Mouse (Mus musculus): ENCODE data around the gene Slc32a1.

The Slc32a1 gene

GRCm38 (mm10) chr2:158612671-158613250 is 2.2 kb downstream of the Slc32a1 start:
- peak; percentile 38 for DNase-seq

DNA sequence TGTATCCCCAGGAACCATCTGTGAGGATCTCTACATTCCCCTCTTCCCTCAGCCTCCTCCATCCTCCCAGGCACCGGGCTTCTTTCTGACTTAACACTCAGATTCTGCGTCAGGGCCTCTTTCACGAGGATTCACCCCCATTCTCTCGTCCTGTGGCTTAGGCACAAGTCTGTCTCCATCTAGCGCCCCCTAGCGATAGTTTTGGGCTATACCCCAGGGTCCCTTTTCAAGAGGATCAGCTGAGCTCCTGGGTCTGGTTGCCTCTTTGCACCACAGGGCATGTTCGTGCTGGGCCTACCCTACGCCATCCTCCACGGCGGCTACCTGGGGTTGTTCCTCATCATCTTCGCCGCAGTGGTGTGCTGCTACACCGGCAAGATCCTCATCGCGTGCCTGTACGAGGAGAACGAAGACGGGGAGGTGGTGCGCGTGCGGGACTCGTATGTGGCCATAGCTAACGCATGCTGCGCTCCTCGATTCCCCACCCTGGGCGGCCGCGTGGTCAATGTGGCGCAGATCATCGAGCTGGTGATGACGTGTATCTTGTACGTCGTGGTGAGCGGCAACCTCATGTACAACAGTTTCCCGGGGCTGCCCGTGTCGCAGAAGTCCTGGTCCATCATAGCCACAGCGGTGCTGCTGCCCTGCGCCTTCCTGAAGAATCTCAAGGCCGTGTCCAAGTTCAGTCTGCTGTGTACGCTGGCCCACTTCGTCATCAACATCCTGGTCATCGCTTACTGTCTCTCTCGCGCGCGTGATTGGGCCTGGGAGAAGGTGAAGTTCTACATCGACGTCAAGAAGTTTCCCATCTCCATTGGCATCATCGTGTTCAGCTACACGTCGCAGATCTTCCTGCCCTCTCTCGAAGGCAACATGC is 3.2 kb downstream of the Slc32a1 start:
- peak; percentile 53 for DNase-seq

- DNase-seq = no peak
These were observed 3.9 kb downstream of the Slc32a1 start for GRCm38 (mm10) chr2:158614418-158614955.

DNA sequence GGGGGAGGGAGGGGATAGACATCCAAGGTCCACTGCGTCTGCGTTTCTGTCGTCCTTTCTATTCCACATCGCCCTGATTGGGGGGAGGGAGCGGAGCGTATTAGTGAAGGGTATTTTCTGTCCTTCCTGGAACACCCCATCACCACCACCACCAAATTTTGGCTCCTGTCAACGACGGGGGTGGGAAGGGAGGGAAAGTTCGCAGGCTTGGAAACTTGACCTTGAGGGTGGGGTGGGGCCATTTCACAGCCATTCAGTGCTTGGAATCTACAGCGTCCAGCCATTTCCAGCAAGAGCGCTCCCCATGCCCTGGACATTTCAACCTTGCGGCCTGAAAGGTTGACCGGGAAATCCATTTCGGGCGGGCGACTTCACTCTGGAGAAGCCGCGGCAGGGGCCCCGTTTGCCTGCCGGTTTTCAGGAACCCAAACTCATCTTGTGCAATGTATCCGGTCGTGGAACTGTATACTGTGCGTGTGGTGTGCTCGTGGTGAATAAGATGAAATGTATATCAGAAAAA is 4.7 kb downstream of the Slc32a1 start:
- DNase-seq = no peak

GRCm38 (mm10) chr2:158615702-158616101 is 5.1 kb downstream of the Slc32a1 start:
- no peak for DNase-seq

DNA sequence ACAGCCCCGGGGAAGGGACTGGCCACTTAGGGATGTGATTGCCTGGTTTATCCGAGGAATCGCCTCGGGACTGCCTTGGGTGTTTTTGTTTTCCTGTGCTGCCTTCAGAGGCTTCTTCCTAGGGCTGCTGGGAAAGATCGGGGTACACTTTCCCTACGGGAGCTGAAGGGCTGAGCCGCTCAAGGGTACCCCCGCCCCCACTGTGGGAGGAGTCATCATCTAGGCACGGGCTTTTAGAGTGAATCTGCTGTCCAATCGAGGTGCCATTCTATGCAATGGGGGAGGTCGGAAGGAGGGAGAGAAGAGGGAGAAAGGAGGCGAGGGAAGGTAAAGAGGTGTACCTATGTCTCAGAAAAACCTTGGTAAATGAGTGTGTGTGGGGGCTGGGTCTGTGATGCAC is 5.7 kb downstream of the Slc32a1 start:
- DNase-seq = no peak

DNA sequence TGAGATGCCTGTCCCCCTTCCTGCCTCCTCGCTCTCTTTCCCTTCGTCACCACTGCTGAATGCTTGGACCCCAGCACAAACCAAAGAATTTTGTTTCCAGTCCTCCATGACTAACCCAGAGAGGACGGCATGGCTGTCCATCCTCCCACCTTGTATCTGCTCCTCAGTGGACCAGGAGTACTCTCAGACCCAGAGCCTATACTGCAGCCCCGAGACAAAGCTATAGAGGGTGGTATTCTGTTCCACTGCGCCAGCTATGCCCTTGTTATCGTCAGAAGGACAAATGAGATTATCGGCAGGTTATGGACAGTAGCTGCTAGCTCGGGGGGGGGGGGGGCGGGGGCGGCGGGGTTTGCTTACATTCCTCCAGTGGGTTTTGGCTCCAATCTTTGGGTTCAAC is 6.2 kb downstream of the Slc32a1 start:
- DNase-seq = no peak

DNA sequence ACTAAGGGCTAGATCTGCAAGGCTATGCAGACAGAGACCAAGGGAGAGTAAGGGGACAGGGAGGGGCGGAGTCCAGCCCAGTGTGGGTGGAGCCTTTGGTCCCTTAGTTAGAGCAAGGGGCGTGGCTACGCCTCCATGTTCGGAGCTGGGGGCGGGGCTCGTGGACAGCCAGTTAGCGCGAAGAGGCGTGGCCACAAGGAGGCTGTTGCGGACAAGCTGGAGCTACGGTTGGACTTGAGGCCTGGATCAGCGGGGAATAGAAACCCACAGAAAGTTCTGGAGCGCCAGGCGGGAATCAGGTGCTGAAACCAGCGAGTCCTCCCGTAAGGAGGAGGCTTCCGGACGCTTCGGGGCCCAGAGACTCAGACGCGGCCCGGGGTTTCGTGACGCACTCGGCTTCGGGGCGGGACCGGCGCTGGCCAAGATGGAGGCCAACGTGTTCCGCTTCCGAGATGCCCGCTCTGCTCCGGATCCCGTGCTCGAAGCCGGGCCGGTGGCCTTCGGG is 14.2 kb downstream of the Slc32a1 start, which contains the start of gene Actr5:
Actr5 (plus strand) TSS at position 171 of the 505 bp plus-strand sequence.
- DNase-seq = peak; percentile 97

GRCm38 (mm10) chr2:158625231-158625630 is 14.7 kb downstream of the Slc32a1 start:
- no peak for DNase-seq

DNA sequence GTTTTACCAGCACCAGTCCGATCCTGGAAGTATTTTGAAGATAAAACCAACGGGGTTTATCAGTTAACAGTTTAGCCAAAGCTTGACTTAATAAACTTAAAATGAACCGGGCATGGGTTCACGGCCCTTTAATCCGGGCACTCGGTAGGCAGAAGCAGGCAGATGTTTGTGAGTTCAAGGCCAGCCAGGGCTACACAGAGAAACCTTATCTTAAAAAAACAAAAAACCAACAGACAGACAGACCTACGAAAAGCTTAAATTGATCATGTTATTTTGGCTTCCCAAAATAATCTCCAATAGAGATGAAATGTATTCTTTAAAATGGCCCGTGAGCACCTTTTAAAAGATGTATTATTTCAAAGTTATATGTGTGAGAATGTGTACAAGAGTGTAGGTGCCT is 15.1 kb downstream of the Slc32a1 start:
- DNase-seq = no peak

DNA sequence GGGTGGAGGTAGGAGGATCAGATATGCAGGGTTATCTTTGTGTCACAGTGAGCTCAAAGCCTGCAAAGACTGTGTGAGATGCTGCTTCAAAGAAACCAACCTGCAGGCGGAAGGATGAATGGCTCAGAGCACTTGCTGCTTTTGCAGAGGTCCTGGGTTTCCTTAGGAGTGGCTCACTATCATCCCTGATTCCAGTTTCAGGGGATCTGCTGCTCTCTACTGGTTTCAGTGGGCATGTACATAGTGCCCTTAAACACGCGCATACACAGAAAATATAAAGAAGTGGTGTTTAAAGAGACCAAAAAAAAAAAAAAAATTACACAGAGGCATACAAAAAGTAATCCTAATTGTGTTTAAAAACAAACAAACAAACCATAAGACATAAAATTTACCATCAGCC is 18.3 kb downstream of the Slc32a1 start:
- no peak for DNase-seq

DNA sequence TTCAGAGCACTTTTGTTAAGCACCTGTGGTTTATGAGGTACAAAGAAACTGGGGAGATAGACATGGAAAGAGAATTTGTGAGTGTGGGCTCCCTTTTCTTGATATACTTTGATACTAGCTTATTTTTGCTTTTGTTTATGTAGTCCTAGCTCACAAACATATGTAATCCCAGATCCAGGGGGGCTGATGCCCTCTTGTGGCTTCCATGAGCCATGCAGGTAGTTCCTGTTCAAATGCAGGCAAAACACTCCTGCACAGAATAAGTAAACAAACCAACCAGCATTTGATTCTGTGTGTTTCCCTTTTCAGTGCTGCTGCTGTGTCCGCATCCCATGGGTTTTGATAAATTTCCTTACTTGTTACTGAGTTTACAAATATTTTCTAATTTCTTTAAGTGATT is 18.8 kb downstream of the Slc32a1 start:
- DNase-seq = peak; percentile 35

- no peak for DNase-seq
These were observed 21.3 kb downstream of the Slc32a1 start for GRCm38 (mm10) chr2:158631873-158632272.

- peak; percentile 74 for DNase-seq
These were observed 31.3 kb downstream of the Slc32a1 start for GRCm38 (mm10) chr2:158641869-158642268.

- DNase-seq = no peak
These were observed 32.0 kb downstream of the Slc32a1 start for GRCm38 (mm10) chr2:158642587-158642986.

GRCm38 (mm10) chr2:158643791-158644190 is 33.2 kb downstream of the Slc32a1 start:
- no peak for DNase-seq

DNA sequence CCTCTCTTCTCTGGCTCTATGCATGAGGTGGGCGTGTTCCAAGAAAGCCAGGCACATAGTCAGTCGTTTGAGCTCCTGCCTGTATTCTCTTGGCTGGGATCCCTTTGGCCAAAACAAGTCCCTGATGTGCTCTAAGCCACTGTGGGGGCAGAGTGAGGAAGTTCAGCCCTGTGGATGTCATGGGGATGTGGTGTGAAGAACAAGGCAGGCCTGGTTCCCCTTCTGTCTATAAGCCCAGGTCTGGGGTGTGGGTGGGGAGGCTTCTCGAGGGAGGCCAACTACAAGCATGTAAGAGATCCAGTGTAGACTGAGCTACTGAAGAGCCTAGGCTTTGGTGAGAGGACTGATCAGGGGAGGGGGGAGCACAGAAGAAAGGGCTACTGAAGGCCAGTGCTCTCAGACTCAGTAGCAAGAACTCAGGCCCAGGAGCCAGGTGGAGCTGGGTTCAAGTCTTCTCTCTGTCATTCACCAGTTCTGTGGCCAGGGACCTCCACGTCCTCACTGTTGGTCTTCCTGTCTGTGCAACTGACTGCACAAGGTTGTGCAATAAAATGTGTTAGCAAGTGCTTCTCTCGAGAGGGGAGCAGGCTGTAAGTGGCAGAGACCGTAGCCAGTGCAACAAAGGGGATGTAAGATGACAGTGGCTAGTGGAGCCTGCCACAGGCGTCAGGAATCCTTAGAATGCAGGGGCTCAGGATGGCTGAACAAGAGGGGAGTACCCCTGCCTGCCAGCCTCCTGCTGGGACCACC is 40.8 kb downstream of the Slc32a1 start:
- no peak for DNase-seq

DNA sequence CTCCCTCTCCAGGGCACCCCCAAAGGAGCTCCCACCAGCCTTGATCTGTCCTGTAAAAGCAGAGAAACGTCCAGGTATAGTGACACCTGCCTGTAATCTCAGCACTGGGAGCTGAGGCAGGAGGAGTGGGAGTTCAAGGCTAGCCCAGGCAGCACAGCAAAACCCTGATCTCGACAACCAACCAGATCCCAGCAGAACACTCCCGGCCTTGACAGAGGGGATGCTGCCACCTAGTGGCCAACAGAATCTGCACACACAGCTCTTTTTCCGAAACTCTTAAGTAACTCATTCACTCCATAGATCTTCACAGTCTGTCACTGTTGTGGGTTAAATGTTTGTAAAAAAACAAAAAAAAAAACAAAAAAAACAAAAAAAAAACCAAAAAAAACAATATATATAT is 42.4 kb downstream of the Slc32a1 start:
- peak; percentile 84 for DNase-seq

DNA sequence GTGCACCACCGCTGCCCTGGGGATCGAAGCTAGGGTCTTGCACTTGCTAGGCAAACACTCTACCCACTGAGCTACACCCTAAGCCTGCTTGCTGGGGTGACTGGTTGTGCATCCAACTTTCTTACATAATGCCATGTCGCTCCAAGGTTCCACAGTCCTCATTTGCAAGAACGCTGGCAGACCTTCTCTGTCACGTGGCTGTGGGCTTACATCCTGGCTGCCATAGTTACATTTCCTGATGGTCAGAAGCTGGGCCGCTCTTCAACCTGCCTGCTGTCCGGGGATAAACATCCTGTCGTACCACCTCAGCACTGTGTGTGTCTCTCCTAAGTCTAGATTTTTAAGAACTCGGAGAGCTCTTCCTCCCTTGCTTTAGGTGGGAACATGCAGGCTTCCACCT is 44.1 kb downstream of the Slc32a1 start:
- peak; percentile 73 for DNase-seq

GRCm38 (mm10) chr2:158655806-158656205 is 45.2 kb downstream of the Slc32a1 start:
- DNase-seq = no peak

- peak; percentile 79 for DNase-seq
These were observed 48.3 kb downstream of the Slc32a1 start for GRCm38 (mm10) chr2:158658822-158659221.

- no peak for DNase-seq
These were observed 48.8 kb downstream of the Slc32a1 start for GRCm38 (mm10) chr2:158659346-158659745.

DNA sequence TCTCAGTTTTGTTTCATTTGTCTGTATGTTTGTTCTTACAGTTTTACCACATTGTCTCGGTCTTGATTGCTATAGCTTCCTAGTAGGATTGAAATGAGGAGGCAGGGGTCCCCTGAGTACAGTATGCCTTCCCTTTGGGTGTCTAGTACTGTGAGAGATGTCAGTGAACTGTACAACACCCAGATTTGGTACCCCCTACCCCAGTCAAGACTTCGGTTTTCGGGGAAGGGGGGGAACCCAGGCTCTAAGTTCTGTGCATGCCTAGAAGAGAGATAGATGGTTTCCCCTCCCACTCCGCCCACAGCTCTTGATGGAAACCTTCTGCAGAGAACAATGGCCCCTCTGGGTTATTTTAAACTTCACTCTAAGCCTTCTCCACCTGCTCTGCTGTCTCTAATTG is 54.5 kb downstream of the Slc32a1 start, which contains the start of gene Ppp1r16b:
Ppp1r16b (plus strand) TSS at position 301 of the 400 bp plus-strand sequence.
- no peak for DNase-seq
